Mouse (Mus musculus): ENCODE results near the gene Cpm. TPM values are rescaled to one million over a fixed set of nuclear protein-coding genes. Genes with fewer than 3 reads are reported as not detected.
"Not testable (repeated sequence)": the region's sequence is repeated elsewhere in the genome, so short reads cannot be mapped to it uniquely, and the experiment has no call there.

Cpm gene
- total RNA-seq (2017): 2.1 to 7.3 TPM (median 4.2 TPM) in 3 replicates

- 0 out of 2 replicates have a peak, but pooled peaks have one; percentile 16 for ATAC-seq (replicated peaks; ENCODE audit: insufficient number of reproducible peaks, low FRiP score, low TSS enrichment, poor library complexity, severe bottlenecking)
Observed at GRCm38 (mm10) chr10:117629169-117629971, at the start of gene Cpm. Gene Cpm (plus strand): TSS chr10:117629500.

GRCm38 (mm10) chr10:117579771-117580284, 49.5 kb upstream of the Cpm start:
- ATAC-seq (replicated peaks; ENCODE audit: insufficient number of reproducible peaks, low FRiP score, low TSS enrichment, poor library complexity, severe bottlenecking): no peak

GRCm38 (mm10) chr10:117580405-117580804, 48.9 kb upstream of the Cpm start:
- ATAC-seq (replicated peaks; ENCODE audit: insufficient number of reproducible peaks, low FRiP score, low TSS enrichment, poor library complexity, severe bottlenecking): no peak

GRCm38 (mm10) chr10:117581007-117581752, 48.1 kb upstream of the Cpm start:
- no peak for ATAC-seq (replicated peaks; ENCODE audit: insufficient number of reproducible peaks, low FRiP score, low TSS enrichment, poor library complexity, severe bottlenecking)

GRCm38 (mm10) chr10:117581753-117582062, 47.6 kb upstream of the Cpm start:
- no peak for ATAC-seq (replicated peaks; ENCODE audit: insufficient number of reproducible peaks, low FRiP score, low TSS enrichment, poor library complexity, severe bottlenecking)

- no peak for ATAC-seq (replicated peaks; ENCODE audit: insufficient number of reproducible peaks, low FRiP score, low TSS enrichment, poor library complexity, severe bottlenecking)
Observed at GRCm38 (mm10) chr10:117583155-117584061, 45.9 kb upstream of the Cpm start.

GRCm38 (mm10) chr10:117584102-117584501, 45.2 kb upstream of the Cpm start:
- ATAC-seq (replicated peaks; ENCODE audit: insufficient number of reproducible peaks, low FRiP score, low TSS enrichment, poor library complexity, severe bottlenecking): no peak

GRCm38 (mm10) chr10:117584566-117585515, 44.5 kb upstream of the Cpm start:
- no peak for ATAC-seq (replicated peaks; ENCODE audit: insufficient number of reproducible peaks, low FRiP score, low TSS enrichment, poor library complexity, severe bottlenecking)

GRCm38 (mm10) chr10:117585600-117586299, 43.5 kb upstream of the Cpm start:
- ATAC-seq (replicated peaks; ENCODE audit: insufficient number of reproducible peaks, low FRiP score, low TSS enrichment, poor library complexity, severe bottlenecking): no peak

- no peak for ATAC-seq (replicated peaks; ENCODE audit: insufficient number of reproducible peaks, low FRiP score, low TSS enrichment, poor library complexity, severe bottlenecking)
Observed at GRCm38 (mm10) chr10:117586859-117587258, 42.4 kb upstream of the Cpm start.

- no peak for ATAC-seq (replicated peaks; ENCODE audit: insufficient number of reproducible peaks, low FRiP score, low TSS enrichment, poor library complexity, severe bottlenecking)
Observed at GRCm38 (mm10) chr10:117587335-117587734, 42.0 kb upstream of the Cpm start.

GRCm38 (mm10) chr10:117588416-117589143, 40.7 kb upstream of the Cpm start:
- ATAC-seq (replicated peaks; ENCODE audit: insufficient number of reproducible peaks, low FRiP score, low TSS enrichment, poor library complexity, severe bottlenecking): not testable (repeated sequence)

GRCm38 (mm10) chr10:117589144-117589940, 40.0 kb upstream of the Cpm start:
- no peak for ATAC-seq (replicated peaks; ENCODE audit: insufficient number of reproducible peaks, low FRiP score, low TSS enrichment, poor library complexity, severe bottlenecking)

- no peak for ATAC-seq (replicated peaks; ENCODE audit: insufficient number of reproducible peaks, low FRiP score, low TSS enrichment, poor library complexity, severe bottlenecking)
Observed at GRCm38 (mm10) chr10:117590331-117591301, 38.7 kb upstream of the Cpm start.

- no peak for ATAC-seq (replicated peaks; ENCODE audit: insufficient number of reproducible peaks, low FRiP score, low TSS enrichment, poor library complexity, severe bottlenecking)
Observed at GRCm38 (mm10) chr10:117591766-117592165, 37.5 kb upstream of the Cpm start.

Measured in monocyte, adult 5-6 weeks (primary cell).